Mouse (Mus musculus) bone marrow macrophage, adult 2 months (primary cell): ENCODE results near the gene Dusp14. TPM values are rescaled to one million over a fixed set of nuclear protein-coding genes. Genes with fewer than 3 reads are reported as not detected.

ENCODE experiments used
- H3K27ac ChIP-seq: 2 replicates; pipeline ENCODE4 v1.5.1; 2012; ENCODE audit warnings: low read depth, low read length; ENCODE audit not compliant: insufficient read depth
- H3K4me1 ChIP-seq: 2 replicates; pipeline ENCODE4 v1.6.1; 2012; ENCODE audit warnings: low read length; ENCODE audit not compliant: control insufficient read depth, insufficient read depth
- H3K4me3 ChIP-seq: 2 replicates; pipeline ENCODE4 v1.5.1; 2012; ENCODE audit warnings: mild to moderate bottlenecking, low read length, moderate library complexity; ENCODE audit not compliant: insufficient read depth
- CTCF ChIP-seq: IDR thresholded peaks from 2 replicates; pipeline ENCODE4 v1.5.1; 2012; ENCODE audit warnings: low read depth, mild to moderate bottlenecking, low read length, moderate library complexity
- POLR2A ChIP-seq: IDR thresholded peaks from 2 replicates; pipeline ENCODE4 v1.6.1; 2012; ENCODE audit warnings: mild to moderate bottlenecking, low read depth, low read length, borderline replicate concordance
- polyA plus RNA-seq: library from polyadenylated mRNA; stranded (reverse); fragments of >200 nt; gene quantifications from 2 replicates; pipeline ENCODE4 v1.2.4, GENCODE M21; 2012; ENCODE audit not compliant: missing spikeins, insufficient read depth, insufficient read length

The Dusp14 gene
- polyA plus RNA-seq, 1 experiment, result not detected

DNA sequence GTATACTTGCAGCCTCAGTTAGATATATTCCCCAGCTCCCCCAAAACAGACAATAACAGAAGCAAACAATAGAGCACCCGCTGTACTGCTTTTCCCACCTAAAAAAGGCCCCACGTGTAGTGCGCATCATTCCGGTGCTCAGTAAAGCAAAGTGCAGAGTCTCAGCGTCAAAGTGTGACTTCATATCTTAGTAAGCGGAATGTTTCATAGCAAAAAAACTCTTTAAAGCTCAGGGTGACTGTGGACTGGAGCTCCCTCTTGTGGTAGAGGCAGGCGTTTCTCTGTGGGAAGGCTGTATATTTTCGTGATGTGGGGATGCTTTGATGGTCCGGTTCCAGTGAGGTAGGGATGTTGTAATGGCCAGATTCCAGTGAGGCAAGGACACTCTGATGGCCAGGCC lies 37.1 kb downstream of the Dusp14 start:
- Histone ChIP-seq H3K4me1 (peaks cover 3% of the 10 kb centered on the region; the same call in 1 of the 2 replicates), H3K27ac (no peak overlapping the region)
- TF ChIP-seq POLR2A, result no peak
- peak; percentile 71 for TF ChIP-seq CTCF

DNA sequence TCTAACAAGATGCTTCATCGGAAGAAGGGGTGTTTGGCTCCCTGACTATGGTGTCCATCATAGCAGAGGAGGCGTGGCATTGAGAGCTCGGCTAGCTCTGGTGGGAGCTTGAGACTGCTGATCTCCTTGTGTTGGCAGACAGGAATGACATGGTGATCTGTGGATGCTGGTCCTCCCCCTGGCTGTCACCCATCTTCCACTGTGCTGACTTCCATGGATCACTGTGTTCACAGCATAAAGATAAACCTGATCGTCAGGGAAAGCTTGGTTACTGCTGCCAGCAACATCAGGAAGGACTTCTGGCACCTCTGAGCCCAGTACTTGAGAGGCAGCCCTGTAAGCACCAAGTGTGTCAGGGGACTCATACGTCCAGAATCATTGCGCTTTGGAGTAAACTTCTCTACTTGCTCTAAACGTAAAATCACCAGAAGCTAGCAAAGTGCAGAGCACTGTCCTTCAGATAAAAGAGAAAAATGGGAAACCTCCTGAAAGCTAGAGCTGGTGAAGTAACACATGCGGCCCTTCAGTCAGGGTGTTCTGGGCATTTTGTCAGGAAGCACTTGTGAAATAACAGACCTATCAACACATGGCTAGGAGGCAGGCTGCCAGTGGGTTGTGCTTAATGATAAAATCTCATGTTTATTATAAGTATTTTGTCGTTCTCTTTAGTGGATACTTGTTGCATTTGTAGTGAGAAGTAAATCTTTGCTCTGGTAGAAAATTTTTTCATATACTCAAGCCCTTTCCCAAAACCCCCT lies 40.6 kb downstream of the Dusp14 start:
- peaks cover 3% of the 10 kb centered on the region; the same call in 1 of the 2 replicates for H3K4me1 ChIP-seq
- no peak overlapping the region for H3K27ac ChIP-seq
- TF ChIP-seq POLR2A, result no peak
- TF ChIP-seq CTCF, result no peak
- no peak overlapping the region for H3K4me3 ChIP-seq

More for the DNA sequence above, 37.1 kb downstream of the Dusp14 start:
- no peak overlapping the region for H3K4me3 ChIP-seq

DNA sequence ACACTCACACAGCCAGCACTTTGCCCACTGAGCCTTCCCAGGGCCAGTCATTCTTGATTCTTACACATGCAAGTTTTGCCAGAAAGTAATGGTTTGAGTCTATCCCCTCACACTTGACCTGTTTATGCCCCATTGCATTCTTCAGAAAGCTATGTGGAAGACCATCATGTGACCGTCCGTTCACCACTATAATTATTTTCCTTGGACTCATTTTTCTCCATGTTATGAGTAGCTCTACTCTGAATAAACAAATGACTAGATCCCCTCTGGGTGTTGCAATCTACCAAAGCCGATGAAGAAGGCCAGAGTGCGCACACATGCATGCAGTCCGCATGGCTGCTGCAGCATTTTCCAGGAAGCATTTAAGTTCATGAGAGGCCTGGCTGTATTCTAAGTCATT lies 41.8 kb downstream of the Dusp14 start:
- TF ChIP-seq CTCF, result no peak
- TF ChIP-seq POLR2A, result no peak
- Histone ChIP-seq H3K27ac (no peak overlapping the region), H3K4me3 (no peak overlapping the region)

DNA sequence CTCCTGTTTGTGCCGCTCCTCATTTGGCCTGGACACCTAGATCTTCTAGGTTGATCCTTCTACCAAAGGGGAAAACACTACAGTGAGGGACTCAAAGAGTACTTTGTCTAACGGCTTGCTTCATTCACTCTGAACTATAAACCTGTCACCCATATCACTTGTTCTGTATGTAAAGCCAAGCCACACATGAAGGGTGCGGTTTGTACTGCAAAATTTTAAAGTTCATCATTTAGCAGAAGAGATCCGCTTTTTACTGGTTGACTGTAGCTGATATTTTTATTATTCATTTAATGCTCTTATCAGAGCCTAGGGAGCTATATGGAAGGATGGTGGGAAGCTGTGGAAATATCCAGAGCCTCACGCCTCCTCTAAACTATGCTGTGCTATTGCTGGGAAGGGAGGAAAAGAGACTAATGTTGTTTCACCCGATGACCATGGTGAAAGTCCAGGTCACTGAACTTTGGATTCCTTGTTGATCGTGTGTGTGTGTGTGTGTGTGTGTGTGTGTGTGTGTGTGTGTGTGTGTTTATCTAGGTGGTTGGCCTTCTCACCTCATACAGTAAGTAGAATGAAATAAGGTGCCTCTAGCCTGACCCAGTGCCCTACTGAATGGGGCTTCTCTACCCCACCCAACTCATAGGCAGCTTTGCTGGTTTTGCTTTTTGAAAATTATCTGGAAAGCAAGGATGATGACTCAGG lies 52.1 kb downstream of the Dusp14 start:
- H3K27ac ChIP-seq, result no peak overlapping the region
- no peak overlapping the region for H3K4me3 ChIP-seq
- TF ChIP-seq POLR2A, result no peak
- no peaks in the 10 kb centered on the region; the same call in none of the 2 replicates for H3K4me1 ChIP-seq

More for the DNA sequence above, 41.8 kb downstream of the Dusp14 start:
- H3K4me1 ChIP-seq, result no peaks in the 10 kb centered on the region

DNA sequence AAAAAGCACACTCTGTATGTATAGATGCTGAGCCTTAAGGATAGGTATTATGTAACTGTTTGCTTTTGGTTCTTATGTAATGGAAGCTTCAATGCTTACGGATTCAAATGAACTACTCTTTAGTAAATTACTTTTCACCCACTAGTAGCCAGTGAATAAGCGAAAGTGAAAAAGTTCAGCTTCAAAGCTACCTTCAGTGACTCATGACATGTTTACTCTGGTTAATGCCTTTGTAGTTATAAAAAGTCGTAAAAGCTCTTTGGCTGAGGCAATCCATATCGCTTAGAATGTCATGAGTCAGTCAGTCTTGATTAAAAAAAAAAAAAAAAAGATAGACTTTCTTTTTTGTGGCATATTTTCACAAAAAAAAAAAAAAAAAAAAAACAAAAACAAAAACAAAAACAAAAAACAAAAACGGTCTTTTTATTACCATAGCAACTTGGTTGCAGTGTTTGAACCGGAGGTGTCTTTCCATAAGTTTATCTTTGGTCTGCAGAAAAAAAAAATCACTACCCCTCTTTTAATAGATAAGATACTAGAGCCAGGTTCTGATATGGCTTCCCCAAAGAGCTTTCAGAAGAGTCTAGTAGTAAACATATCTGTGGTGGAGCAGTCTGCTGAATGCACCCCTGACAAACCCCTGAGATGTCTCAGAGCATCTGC lies 52.8 kb downstream of the Dusp14 start:
- Histone ChIP-seq H3K4me1 (no peaks in the 10 kb centered on the region; the same call in none of the 2 replicates), H3K4me3 (no peak overlapping the region), H3K27ac (no peak overlapping the region)
- TF ChIP-seq POLR2A (no peak), CTCF (no peak)

DNA sequence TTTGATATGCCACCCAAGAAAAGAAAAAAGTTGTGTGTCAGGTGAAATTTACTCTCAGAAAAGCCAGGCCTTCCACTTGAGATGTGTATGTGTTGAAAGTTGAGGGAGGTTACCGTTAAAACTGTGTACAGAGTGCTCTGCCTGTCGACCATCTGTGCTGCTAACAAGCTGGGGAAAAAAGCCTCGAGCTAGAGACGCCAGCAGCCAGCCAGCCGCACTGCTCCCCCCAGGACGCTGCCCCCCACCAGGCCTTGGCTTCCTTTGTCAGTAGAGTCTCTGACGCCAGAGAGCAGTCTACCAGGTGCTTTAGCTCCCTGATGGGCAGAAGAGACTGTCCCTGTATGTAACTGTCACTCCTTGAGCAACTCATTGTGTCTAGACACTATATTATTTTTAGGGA lies 56.0 kb downstream of the Dusp14 start:
- Histone ChIP-seq H3K27ac (no peak overlapping the region), H3K4me3 (no peak overlapping the region), H3K4me1 (no peaks in the 10 kb centered on the region; the same call in 1 of the 2 replicates)
- TF ChIP-seq POLR2A (no peak), CTCF (no peak)

DNA sequence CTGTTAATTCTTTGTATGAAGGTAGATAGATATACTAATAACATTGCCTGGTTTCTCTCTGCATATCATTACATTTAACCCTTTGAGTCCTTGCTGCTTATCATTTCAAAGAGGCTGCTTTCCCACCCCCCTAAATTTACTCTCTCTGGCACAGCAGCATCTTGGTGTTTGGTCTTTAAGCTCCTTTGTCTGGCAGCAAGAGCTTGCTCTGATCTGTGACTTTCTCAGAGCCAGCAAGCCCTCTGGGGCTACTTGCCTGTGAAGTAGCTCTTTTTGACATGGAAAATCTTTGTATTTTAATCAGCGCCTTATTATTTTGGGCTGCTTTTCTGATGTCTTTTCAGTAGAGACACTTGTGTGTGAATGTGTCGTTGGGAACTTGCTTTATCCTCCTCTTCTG lies 57.5 kb downstream of the Dusp14 start:
- no peak overlapping the region for H3K4me3 ChIP-seq
- H3K27ac ChIP-seq, result no peak overlapping the region
- no peaks in the 10 kb centered on the region; the same call in 1 of the 2 replicates for H3K4me1 ChIP-seq
- TF ChIP-seq CTCF (no peak), POLR2A (no peak)

DNA sequence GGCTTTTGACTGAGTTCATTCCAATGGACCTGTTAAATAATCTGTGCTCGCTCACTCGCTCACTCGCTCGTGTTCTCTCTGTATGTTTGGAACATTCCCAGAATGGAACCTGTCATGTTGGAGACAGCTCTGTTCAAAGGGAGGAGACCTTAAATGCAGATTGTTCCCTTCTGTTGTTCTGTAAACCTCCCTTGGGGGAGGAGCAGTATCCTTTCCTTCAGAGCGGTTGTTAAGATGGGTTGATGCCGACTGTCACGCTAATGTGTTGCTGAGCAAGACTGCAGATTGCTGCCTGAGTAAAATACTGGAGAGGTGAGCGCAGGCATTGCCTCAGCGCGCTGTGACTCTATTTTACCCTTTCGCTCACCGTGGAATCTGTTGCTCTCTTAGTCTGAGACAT lies 58.0 kb downstream of the Dusp14 start:
- Histone ChIP-seq H3K27ac (no peak overlapping the region), H3K4me1 (no peaks in the 10 kb centered on the region; the same call in 1 of the 2 replicates), H3K4me3 (no peak overlapping the region)
- TF ChIP-seq POLR2A (no peak), CTCF (no peak)

DNA sequence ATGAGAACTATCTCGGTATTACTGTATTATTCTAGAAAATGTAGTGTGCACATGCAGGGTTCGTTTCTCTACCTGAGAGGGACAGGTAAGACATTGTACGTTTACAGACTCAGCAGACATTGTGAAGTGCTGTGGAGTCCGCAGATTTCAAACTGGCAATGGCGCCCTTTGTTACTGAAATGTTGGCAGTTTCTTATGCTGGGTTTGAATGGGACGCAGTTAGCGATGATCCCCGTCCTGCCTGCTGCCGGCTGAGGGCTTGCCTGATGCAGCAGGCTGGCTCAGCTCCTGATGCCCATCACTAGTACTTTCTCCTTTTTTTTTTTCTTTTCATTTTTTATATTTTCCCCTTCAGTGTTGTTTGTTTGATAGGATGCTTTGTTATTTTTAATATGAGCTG lies 58.6 kb downstream of the Dusp14 start:
- Histone ChIP-seq H3K4me1 (no peaks in the 10 kb centered on the region; the same call in 1 of the 2 replicates), H3K27ac (no peak overlapping the region), H3K4me3 (no peak overlapping the region)
- TF ChIP-seq POLR2A (no peak), CTCF (no peak)

DNA sequence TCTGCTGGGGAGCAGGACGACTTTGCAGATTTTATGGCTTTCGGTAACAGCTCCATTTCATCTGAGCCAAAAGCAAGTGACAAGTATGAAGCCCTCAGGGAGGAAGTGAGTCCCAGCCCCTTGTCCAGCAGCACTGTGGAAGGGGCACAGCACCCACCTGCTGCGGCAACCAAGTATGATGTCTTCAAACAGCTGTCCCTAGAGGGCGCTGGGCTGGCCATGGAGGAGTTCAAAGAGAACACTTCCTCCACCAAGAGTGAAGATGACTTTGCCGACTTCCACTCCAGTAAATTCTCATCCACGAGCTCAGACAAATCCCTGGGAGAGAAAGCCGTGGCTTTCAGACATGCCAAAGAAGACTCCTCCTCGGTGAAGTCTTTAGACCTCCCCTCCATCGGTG lies 60.1 kb downstream of the Dusp14 start:
- Histone ChIP-seq H3K27ac (no peak overlapping the region), H3K4me3 (no peak overlapping the region), H3K4me1 (no peaks in the 10 kb centered on the region)
- TF ChIP-seq CTCF, result no peak
- TF ChIP-seq POLR2A, result no peak
